Mouse (Mus musculus) brain, embryonic 18.5 days (tissue): ENCODE data around the gene Stac.

Experiments
- DNase-seq: peaks from one replicate; pipeline ENCODE4 v3.0.0-alpha.2; 2012; ENCODE audit warnings: low read depth, low spot score

The Stac gene

GRCm38 (mm10) chr9:111606603-111607002 lies 83.5 kb downstream of the Stac start:
- DNase-seq = no peak

- no peak for DNase-seq
These were observed 102.6 kb downstream of the Stac start for GRCm38 (mm10) chr9:111587527-111587926.

GRCm38 (mm10) chr9:111578784-111579183 lies 111.4 kb downstream of the Stac start:
- no peak for DNase-seq

GRCm38 (mm10) chr9:111577453-111577852 lies 112.7 kb downstream of the Stac start:
- DNase-seq = no peak

GRCm38 (mm10) chr9:111575889-111576288 lies 114.3 kb downstream of the Stac start:
- DNase-seq = no peak

- no peak for DNase-seq
These were observed 116.3 kb downstream of the Stac start for GRCm38 (mm10) chr9:111573836-111574235.

- DNase-seq = no peak
These were observed 118.5 kb downstream of the Stac start for GRCm38 (mm10) chr9:111571619-111572018.

- no peak for DNase-seq
These were observed 126.0 kb downstream of the Stac start for GRCm38 (mm10) chr9:111564176-111564575.

- DNase-seq = no peak
These were observed 126.9 kb downstream of the Stac start for GRCm38 (mm10) chr9:111563226-111563625.

- DNase-seq = no peak
These were observed 127.7 kb downstream of the Stac start for GRCm38 (mm10) chr9:111562217-111562988.

- no peak for DNase-seq
These were observed 133.4 kb downstream of the Stac start for GRCm38 (mm10) chr9:111556699-111557098.

- no peak for DNase-seq
These were observed 137.3 kb downstream of the Stac start for GRCm38 (mm10) chr9:111552865-111553264.

- no peak for DNase-seq
These were observed 138.5 kb downstream of the Stac start for GRCm38 (mm10) chr9:111551461-111552190.

- no peak for DNase-seq
These were observed 139.2 kb downstream of the Stac start for GRCm38 (mm10) chr9:111550963-111551321.

- DNase-seq = no peak
These were observed 139.7 kb downstream of the Stac start for GRCm38 (mm10) chr9:111550281-111550962.

- DNase-seq = no peak
These were observed 147.5 kb downstream of the Stac start for GRCm38 (mm10) chr9:111542663-111543062.

GRCm38 (mm10) chr9:111535445-111536064 lies 154.6 kb downstream of the Stac start:
- no peak for DNase-seq

- DNase-seq = no peak
These were observed 155.3 kb downstream of the Stac start for GRCm38 (mm10) chr9:111534744-111535423.

- DNase-seq = no peak
These were observed 166.3 kb downstream of the Stac start for GRCm38 (mm10) chr9:111523871-111524270.

GRCm38 (mm10) chr9:111523111-111523510 lies 167.0 kb downstream of the Stac start:
- no peak for DNase-seq

GRCm38 (mm10) chr9:111522226-111522625 lies 167.9 kb downstream of the Stac start:
- DNase-seq = no peak
